Mouse (Mus musculus) testis, adult 2 months (tissue): ENCODE measurements around the gene Dyrk1a.

Experiments
- CTCF ChIP-seq: fragments of 200-500 bp; IDR thresholded peaks from 2 replicates; pipeline ENCODE4 v1.5.1; 2012; ENCODE audit warnings: low read depth, mild to moderate bottlenecking, inconsistent platforms, low read length, moderate library complexity; ENCODE audit not compliant: control insufficient read depth, insufficient read depth, insufficient replicate concordance
- POLR2A ChIP-seq: fragments of 200-500 bp; IDR thresholded peaks from 2 replicates; pipeline ENCODE4 v1.6.1; 2012; ENCODE audit warnings: low read depth, mild to moderate bottlenecking, inconsistent platforms, low read length, moderate library complexity; ENCODE audit not compliant: control insufficient read depth

DNA sequence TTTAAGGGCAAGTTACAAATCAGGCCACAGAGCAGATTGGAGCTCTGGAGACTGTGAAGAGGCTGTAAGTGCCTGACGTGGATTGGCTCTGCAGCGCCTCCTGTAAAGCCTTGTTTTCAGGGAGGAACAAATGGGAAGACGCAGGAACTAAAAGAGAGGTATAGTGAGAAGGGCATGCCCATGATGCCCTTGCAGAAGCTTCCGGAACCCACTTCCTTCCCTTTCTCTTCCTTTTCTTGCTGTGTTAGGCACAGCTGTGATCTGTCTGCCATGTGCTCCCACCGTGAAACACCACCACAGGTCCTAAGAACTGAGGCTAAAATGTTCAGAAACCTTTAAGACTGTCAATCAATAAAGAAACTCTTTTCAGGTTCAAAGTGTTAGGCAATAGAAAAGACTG lies 77.3 kb downstream of the Dyrk1a start:
- no peak for TF ChIP-seq POLR2A
- TF ChIP-seq CTCF: no peak
